Mouse (Mus musculus): Measurements from ENCODE around the gene Sh3pxd2a. TPM values are rescaled to one million over a fixed set of nuclear protein-coding genes. Genes with fewer than 3 reads are reported as not detected.

Gene Sh3pxd2a
- polyA plus RNA-seq, 1 experiment from 2014 or later = 2.3 TPM

DNA sequence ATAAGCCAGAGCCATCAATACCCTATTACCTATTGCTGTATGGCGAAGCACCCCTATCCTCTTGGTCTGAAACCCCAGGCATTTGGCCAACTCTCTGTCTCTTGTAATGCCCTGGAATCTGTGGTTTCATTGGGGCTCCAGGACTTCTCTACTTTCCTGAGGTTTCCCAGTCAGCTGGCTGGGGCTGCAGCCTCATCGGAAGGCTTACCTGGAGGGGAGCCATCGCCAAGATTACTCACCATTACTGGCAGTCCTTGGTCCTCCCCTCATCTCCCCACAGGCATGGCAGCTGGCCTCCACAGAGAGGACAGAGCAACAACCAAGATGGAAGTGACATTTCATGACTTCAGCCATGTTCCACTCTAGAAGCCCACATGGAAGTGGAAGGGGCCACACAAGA is 231.1 kb downstream of the Sh3pxd2a start:
- Histone ChIP-seq H3K27ac (replicated peaks) (no peak overlapping the region), H3K27me3 (no peaks in the 10 kb centered on the region), H3K9ac (no peak overlapping the region), H3K9me3 (no peaks in the 10 kb centered on the region), H3K4me3 (no peak overlapping the region), H3K4me2 (no peak overlapping the region), H3K36me3 (no peaks in the 10 kb centered on the region), H3K4me1 (replicated peaks) (peaks cover 14% of the 10 kb centered on the region)
- WGBS = 98% methylated on average over 3 of the region's 3 CpGs
- no peak for ATAC-seq (ENCODE audit: low FRiP score, low read depth)

DNA sequence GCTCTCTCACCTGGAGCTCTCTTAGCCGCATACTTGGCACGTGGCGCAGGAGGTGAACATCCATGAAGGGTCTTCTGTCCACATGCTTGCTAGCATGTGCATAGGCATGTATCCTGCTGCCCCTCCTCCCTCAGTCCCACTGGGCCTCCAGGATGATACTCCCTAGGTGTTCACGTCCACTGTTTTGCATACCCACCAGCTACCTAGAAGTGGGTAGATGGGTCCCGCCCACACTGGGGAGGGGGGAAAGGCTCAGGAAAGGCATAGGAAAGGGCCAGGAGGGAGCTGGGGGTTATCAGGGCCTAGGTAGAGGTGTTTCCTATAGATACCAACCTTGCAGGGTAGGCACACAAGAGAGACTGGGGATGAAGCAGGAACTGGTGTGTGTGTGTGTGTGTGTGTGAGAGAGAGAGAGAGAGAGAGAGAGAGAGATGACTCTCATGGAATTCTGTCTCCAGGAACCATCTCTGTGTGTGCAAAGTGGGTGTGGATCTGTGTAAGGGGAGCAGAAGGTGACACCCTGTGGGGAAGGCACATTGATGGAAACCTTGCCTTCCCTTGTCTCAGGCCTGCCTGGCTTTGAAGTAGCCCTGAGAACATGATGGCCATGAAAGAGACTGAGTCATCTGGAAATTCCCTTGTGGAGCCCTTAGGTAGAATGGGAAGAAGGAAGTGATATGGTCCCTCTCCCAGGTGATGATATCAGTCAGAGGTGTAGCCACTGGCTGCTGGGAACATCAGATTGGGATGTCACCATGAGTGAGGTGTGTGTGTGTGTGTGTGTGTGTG is 231.9 kb downstream of the Sh3pxd2a start:
- 97% methylated on average over 5 of the region's 5 CpGs for WGBS
- H3K9me3 ChIP-seq = no peaks in the 10 kb centered on the region
- H3K27ac ChIP-seq (replicated peaks) = no peak overlapping the region
- H3K27me3 ChIP-seq = no peaks in the 10 kb centered on the region
- no peak overlapping the region for H3K4me3 ChIP-seq
- H3K9ac ChIP-seq = no peak overlapping the region
- no peak overlapping the region for H3K4me2 ChIP-seq
- ATAC-seq (ENCODE audit: low FRiP score, low read depth) = no peak
- H3K36me3 ChIP-seq = no peaks in the 10 kb centered on the region
- H3K4me1 ChIP-seq (replicated peaks) = peaks cover 14% of the 10 kb centered on the region

GRCm38 (mm10) chr19:47231389-47231788 is 232.8 kb downstream of the Sh3pxd2a start:
- H3K4me2 ChIP-seq = no peak overlapping the region
- 93% methylated on average over 6 of the region's 6 CpGs for WGBS
- peaks cover 14% of the 10 kb centered on the region for H3K4me1 ChIP-seq (replicated peaks)
- H3K36me3 ChIP-seq = no peaks in the 10 kb centered on the region
- no peak overlapping the region for H3K27ac ChIP-seq (replicated peaks)
- no peak overlapping the region for H3K4me3 ChIP-seq
- H3K9me3 ChIP-seq = no peaks in the 10 kb centered on the region
- H3K9ac ChIP-seq = no peak overlapping the region
- no peaks in the 10 kb centered on the region for H3K27me3 ChIP-seq
- ATAC-seq (ENCODE audit: low FRiP score, low read depth) = no peak

DNA sequence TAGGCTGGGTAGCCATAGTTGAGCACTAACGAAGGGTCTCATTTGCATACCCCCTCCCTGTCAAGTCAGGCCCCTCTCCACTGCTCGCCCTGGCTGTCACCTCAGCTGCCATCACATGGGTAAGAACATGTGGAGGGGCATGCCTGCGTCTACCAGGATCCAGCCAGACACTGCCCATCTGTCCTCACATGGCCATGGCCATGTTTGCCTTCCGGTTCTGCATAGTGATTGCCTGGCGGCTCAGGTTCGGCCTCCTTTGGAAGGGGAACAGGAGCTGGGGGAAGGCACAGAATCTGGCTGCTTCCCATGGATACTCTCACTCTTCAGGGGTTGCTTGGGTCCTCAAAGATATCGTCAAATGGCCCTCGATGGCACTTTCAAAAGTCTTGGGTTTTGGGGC is 233.5 kb downstream of the Sh3pxd2a start:
- H3K27me3 ChIP-seq = no peaks in the 10 kb centered on the region
- H3K4me2 ChIP-seq = no peak overlapping the region
- H3K4me1 ChIP-seq (replicated peaks) = peaks cover 14% of the 10 kb centered on the region
- WGBS = 77% methylated on average over 8 of the region's 8 CpGs
- no peaks in the 10 kb centered on the region for H3K36me3 ChIP-seq
- H3K9ac ChIP-seq = no peak overlapping the region
- H3K4me3 ChIP-seq = no peak overlapping the region
- H3K27ac ChIP-seq (replicated peaks) = no peak overlapping the region
- no peaks in the 10 kb centered on the region for H3K9me3 ChIP-seq
- ATAC-seq (ENCODE audit: low FRiP score, low read depth) = no peak

GRCm38 (mm10) chr19:47230082-47230481 is 234.1 kb downstream of the Sh3pxd2a start:
- Histone ChIP-seq H3K9me3 (no peaks in the 10 kb centered on the region), H3K27me3 (no peaks in the 10 kb centered on the region), H3K4me1 (replicated peaks) (peaks cover 14% of the 10 kb centered on the region), H3K4me2 (no peak overlapping the region), H3K27ac (replicated peaks) (no peak overlapping the region), H3K36me3 (no peaks in the 10 kb centered on the region), H3K4me3 (no peak overlapping the region), H3K9ac (no peak overlapping the region)
- WGBS = 93% methylated on average over 7 of the region's 7 CpGs
- ATAC-seq (ENCODE audit: low FRiP score, low read depth) = no peak

DNA sequence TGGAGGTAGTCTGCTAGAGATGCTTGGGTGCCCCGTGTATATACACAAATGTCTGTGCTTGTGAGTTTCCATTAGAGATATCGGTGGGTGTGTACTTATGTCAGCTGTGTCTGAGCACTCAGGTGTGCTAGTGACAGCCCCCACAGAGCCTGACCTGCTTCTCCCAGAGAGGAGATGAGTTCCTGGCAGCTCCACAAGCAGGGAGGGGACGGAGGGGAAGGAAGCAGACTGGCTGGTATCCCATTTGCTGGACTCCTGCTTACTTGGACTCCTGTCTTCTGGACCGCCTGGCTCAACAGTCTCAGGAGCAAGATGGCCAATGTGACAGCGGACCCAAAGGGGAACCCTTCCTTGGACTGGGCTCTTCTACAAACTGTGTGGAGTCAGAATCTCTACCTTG is 234.7 kb downstream of the Sh3pxd2a start:
- H3K36me3 ChIP-seq = no peaks in the 10 kb centered on the region
- peaks cover 14% of the 10 kb centered on the region for H3K4me1 ChIP-seq (replicated peaks)
- H3K4me3 ChIP-seq = no peak overlapping the region
- no peak overlapping the region for H3K9ac ChIP-seq
- no peaks in the 10 kb centered on the region for H3K27me3 ChIP-seq
- no peaks in the 10 kb centered on the region for H3K9me3 ChIP-seq
- no peak overlapping the region for H3K4me2 ChIP-seq
- ATAC-seq (ENCODE audit: low FRiP score, low read depth) = no peak
- 80% methylated on average over 5 of the region's 5 CpGs for WGBS
- H3K27ac ChIP-seq (replicated peaks) = no peak overlapping the region

DNA sequence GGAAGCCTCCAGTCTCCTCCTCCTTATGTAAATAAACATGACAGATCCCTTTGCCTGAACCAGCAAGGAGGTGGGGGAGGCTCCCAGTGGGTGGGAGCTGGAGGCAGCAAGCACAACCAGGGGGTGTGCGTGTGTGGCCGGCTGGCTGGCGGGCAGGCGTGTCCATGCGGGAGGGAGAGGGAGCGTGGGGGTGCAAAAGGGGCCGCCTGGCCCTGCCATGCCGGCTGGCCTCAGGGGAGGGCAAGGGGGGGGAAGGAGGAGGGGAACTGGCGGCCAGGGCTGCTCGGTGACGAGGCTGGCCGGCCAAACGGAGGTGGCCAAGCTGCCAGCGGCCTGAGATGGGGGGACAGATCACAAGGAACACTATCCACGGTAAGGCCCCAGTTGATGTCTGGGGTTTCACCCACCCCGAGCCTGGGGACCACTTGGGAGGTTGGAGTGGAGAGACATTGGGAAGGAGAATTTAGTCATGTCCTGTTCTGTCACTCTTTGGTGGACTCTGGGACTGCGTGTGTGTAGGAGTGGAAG is 235.4 kb downstream of the Sh3pxd2a start:
- H3K36me3 ChIP-seq = no peaks in the 10 kb centered on the region
- ATAC-seq (ENCODE audit: low FRiP score, low read depth) = peak; percentile 58; the same call in 1 of the 2 replicates
- no peak overlapping the region for H3K27ac ChIP-seq (replicated peaks)
- peaks cover 14% of the 10 kb centered on the region for H3K4me1 ChIP-seq (replicated peaks)
- no peaks in the 10 kb centered on the region for H3K9me3 ChIP-seq
- 6% methylated on average over 17 of the region's 17 CpGs for WGBS
- peak overlapping the region; percentile 49 for H3K4me2 ChIP-seq
- H3K9ac ChIP-seq = peak overlapping the region; percentile 23; the same call in 1 of the 2 replicates
- H3K4me3 ChIP-seq = peak overlapping the region; percentile 17
- no peaks in the 10 kb centered on the region for H3K27me3 ChIP-seq

- H3K4me3 ChIP-seq = no peak overlapping the region
- ATAC-seq (ENCODE audit: low FRiP score, low read depth) = no peak
- H3K9ac ChIP-seq = no peak overlapping the region
- no peaks in the 10 kb centered on the region for H3K9me3 ChIP-seq
- H3K4me1 ChIP-seq (replicated peaks) = peaks cover 23% of the 10 kb centered on the region
- H3K36me3 ChIP-seq = no peaks in the 10 kb centered on the region
- H3K27me3 ChIP-seq = no peaks in the 10 kb centered on the region
- H3K27ac ChIP-seq (replicated peaks) = no peak overlapping the region
- 80% methylated on average over 5 of the region's 5 CpGs for WGBS
- no peak overlapping the region for H3K4me2 ChIP-seq
These were observed 238.4 kb downstream of the Sh3pxd2a start for GRCm38 (mm10) chr19:47225791-47226190.

- H3K36me3 ChIP-seq = no peaks in the 10 kb centered on the region
- H3K9ac ChIP-seq = no peak overlapping the region
- H3K27ac ChIP-seq (replicated peaks) = no peak overlapping the region
- H3K4me1 ChIP-seq (replicated peaks) = peaks cover 23% of the 10 kb centered on the region
- 90% methylated on average over 4 of the region's 4 CpGs for WGBS
- no peak for ATAC-seq (ENCODE audit: low FRiP score, low read depth)
- no peaks in the 10 kb centered on the region for H3K9me3 ChIP-seq
- no peak overlapping the region for H3K4me3 ChIP-seq
- H3K4me2 ChIP-seq = no peak overlapping the region
- H3K27me3 ChIP-seq = no peaks in the 10 kb centered on the region
These were observed 239.5 kb downstream of the Sh3pxd2a start for GRCm38 (mm10) chr19:47224743-47225142.

- no peak overlapping the region for H3K27ac ChIP-seq (replicated peaks)
- no peaks in the 10 kb centered on the region for H3K9me3 ChIP-seq
- ATAC-seq (ENCODE audit: low FRiP score, low read depth) = no peak
- peaks cover 9% of the 10 kb centered on the region for H3K4me1 ChIP-seq (replicated peaks)
- H3K4me3 ChIP-seq = no peak overlapping the region
- H3K36me3 ChIP-seq = no peaks in the 10 kb centered on the region
- no peaks in the 10 kb centered on the region for H3K27me3 ChIP-seq
- no peak overlapping the region for H3K9ac ChIP-seq
- WGBS = 68% methylated on average over 15 of the region's 15 CpGs
- H3K4me2 ChIP-seq = no peak overlapping the region
These were observed 241.2 kb downstream of the Sh3pxd2a start for GRCm38 (mm10) chr19:47222841-47223557.

DNA sequence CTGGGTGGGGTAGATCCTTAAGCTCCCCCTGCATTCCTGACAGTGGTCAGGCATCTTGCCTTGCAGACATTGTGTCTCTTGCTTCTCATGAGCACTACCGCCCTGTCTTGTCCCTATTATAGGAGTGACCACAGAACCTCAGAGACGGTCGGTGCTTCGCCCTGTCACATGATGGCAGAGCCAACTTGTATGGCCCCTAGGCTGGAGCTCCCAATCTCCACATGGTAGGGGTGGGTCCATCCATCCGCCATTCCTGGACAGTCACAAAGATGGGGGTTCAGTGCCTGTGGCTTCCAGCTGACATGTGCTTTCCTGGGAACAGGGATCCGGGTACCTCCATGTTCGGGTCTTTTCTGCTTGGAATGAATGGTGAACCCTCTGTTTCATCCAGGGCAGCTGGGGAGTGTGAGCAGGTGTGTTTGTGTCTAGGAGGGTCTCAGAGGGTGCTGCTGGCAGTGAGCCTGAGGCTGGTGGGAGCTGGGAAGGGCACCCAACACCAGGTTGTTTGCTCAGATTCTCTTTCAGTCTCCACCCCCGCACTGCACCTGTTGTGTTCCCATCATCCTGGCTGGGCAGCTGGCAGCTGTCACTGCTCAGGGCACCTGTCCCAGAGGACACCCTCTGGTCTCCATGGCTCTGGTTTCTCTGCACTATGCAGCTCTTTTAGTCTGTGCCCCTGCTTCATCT is 241.9 kb downstream of the Sh3pxd2a start:
- no peak overlapping the region for H3K4me3 ChIP-seq
- H3K9me3 ChIP-seq = no peaks in the 10 kb centered on the region
- no peaks in the 10 kb centered on the region for H3K27me3 ChIP-seq
- no peak overlapping the region for H3K4me2 ChIP-seq
- 82% methylated on average over 8 of the region's 8 CpGs for WGBS
- no peak overlapping the region for H3K27ac ChIP-seq (replicated peaks)
- peaks cover 9% of the 10 kb centered on the region for H3K4me1 ChIP-seq (replicated peaks)
- H3K36me3 ChIP-seq = no peaks in the 10 kb centered on the region
- no peak for ATAC-seq (ENCODE audit: low FRiP score, low read depth)
- H3K9ac ChIP-seq = no peak overlapping the region

Measured in hindbrain, embryonic 15.5 days (tissue).